Mouse (Mus musculus) intestine, embryonic 16.5 days (tissue): ENCODE data around the gene Gsta3. TPM values are rescaled to one million over a fixed set of nuclear protein-coding genes. Genes with fewer than 3 reads are reported as not detected.
"Not testable (repeated sequence)": the region's sequence is repeated elsewhere in the genome, so short reads cannot be mapped to it uniquely, and the experiment has no call there.

Experiments used
- ATAC-seq: fragments of 200-750 bp; cut with Nextera tagmentation; 2 replicates; pipeline ENCODE4 v1.8.0; 2017; ENCODE audit warnings: moderate TSS enrichment, moderate library complexity
- H3K27ac ChIP-seq: fragments of 300-500 bp; sonication (generic); 2 replicates; pipeline ENCODE4 v1.5.1; 2014; ENCODE audit warnings: mild to moderate bottlenecking, low read length
- H3K27me3 ChIP-seq: fragments of 300-500 bp; sonication (generic); replicated peaks from 2 replicates; pipeline ENCODE4 v1.6.1; 2014; ENCODE audit warnings: low read length, control low read depth, mixed read lengths; ENCODE audit not compliant: control insufficient read depth, insufficient read depth
- H3K36me3 ChIP-seq: fragments of 300-500 bp; sonication (generic); 2 replicates; pipeline ENCODE4 v1.6.1; 2014; ENCODE audit warnings: low read length, control low read depth; ENCODE audit not compliant: control insufficient read depth, insufficient read depth
- H3K4me1 ChIP-seq: fragments of 300-500 bp; sonication (generic); 2 replicates; pipeline ENCODE4 v1.6.1; 2014; ENCODE audit warnings: low read length, control low read depth, mixed read lengths; ENCODE audit not compliant: control insufficient read depth, insufficient read depth
- H3K4me2 ChIP-seq: fragments of 300-500 bp; sonication (generic); 2 replicates; pipeline ENCODE4 v1.6.1; 2014; ENCODE audit warnings: low read depth, low read length, control low read depth
- H3K4me3 ChIP-seq: fragments of 300-500 bp; sonication (generic); 2 replicates; pipeline ENCODE4 v1.5.1; 2014; ENCODE audit warnings: mild to moderate bottlenecking, low read length
- H3K9ac ChIP-seq: fragments of 300-500 bp; sonication (generic); 2 replicates; pipeline ENCODE4 v1.6.1; 2014; ENCODE audit warnings: low read depth, low read length
- H3K9me3 ChIP-seq: fragments of 300-500 bp; sonication (generic); 2 replicates; pipeline ENCODE4 v1.6.1; 2016; ENCODE audit warnings: low read length, control low read depth; ENCODE audit not compliant: control insufficient read depth
- WGBS: fragments of 180-500 bp; shearing (Covaris S2); extraction: QIAGEN DNeasy Blood & Tissue Kit; methylation state at CpG from one replicate; pipeline ENCODE4 v1.1.7; 2014; 5-methylcytosine and 5-hydroxymethylcytosine counted together
- polyA plus RNA-seq: library from polyadenylated mRNA; unstranded; fragments of >200 nt; fragmentation: Nextera tagmentation; extraction: Ambion mirVana; gene quantifications from 2 replicates; pipeline ENCODE4 v1.2.1, GENCODE M21; 2015

Gene Gsta3
- polyA plus RNA-seq, 1 experiment from 2014 or later, result 17.9 TPM

GRCm38 (mm10) chr1:21284644-21285043, 44.3 kb downstream of the Gsta3 start:
- not testable (repeated sequence) for H3K9ac ChIP-seq, H3K9me3 ChIP-seq, H3K27me3 ChIP-seq, ATAC-seq, H3K4me3 ChIP-seq, H3K4me2 ChIP-seq, H3K36me3 ChIP-seq, H3K4me1 ChIP-seq, H3K27ac ChIP-seq
- 84% methylated on average over 2 of the region's 2 CpGs for WGBS

- no peak for ATAC-seq
- Histone ChIP-seq H3K27ac (no peak overlapping the region), H3K9ac (no peak overlapping the region), H3K4me2 (no peak overlapping the region), H3K27me3 (no peaks in the 10 kb centered on the region), H3K36me3 (no peaks in the 10 kb centered on the region), H3K4me3 (no peak overlapping the region), H3K4me1 (no peaks in the 10 kb centered on the region), H3K9me3 (no peaks in the 10 kb centered on the region)
- 85% methylated on average over 4 of the region's 4 CpGs for WGBS
Measured at GRCm38 (mm10) chr1:21291394-21291793, 51.0 kb downstream of the Gsta3 start.

- H3K4me2 ChIP-seq, result no peak overlapping the region
- no peak overlapping the region for H3K27ac ChIP-seq
- H3K9ac ChIP-seq, result no peak overlapping the region
- H3K4me1 ChIP-seq, result no peaks in the 10 kb centered on the region
- H3K9me3 ChIP-seq, result no peaks in the 10 kb centered on the region
- 77% methylated on average over 1 of the region's 1 CpGs for WGBS
- H3K4me3 ChIP-seq, result no peak overlapping the region
- no peaks in the 10 kb centered on the region for H3K36me3 ChIP-seq
- ATAC-seq, result no peak
- H3K27me3 ChIP-seq, result no peaks in the 10 kb centered on the region
Measured at GRCm38 (mm10) chr1:21292590-21292989, 52.2 kb downstream of the Gsta3 start.

GRCm38 (mm10) chr1:21296169-21296568, 55.8 kb downstream of the Gsta3 start:
- Histone ChIP-seq H3K36me3 (no peaks in the 10 kb centered on the region), H3K27me3 (no peaks in the 10 kb centered on the region), H3K4me1 (no peaks in the 10 kb centered on the region), H3K4me3 (no peak overlapping the region), H3K9ac (no peak overlapping the region), H3K9me3 (no peaks in the 10 kb centered on the region), H3K27ac (no peak overlapping the region), H3K4me2 (no peak overlapping the region)
- ATAC-seq, result no peak
- 89% methylated on average over 1 of the region's 1 CpGs for WGBS

- Histone ChIP-seq H3K9me3 (no peaks in the 10 kb centered on the region), H3K4me3 (no peak overlapping the region), H3K27me3 (no peaks in the 10 kb centered on the region), H3K36me3 (no peaks in the 10 kb centered on the region), H3K4me2 (no peak overlapping the region), H3K4me1 (no peaks in the 10 kb centered on the region), H3K27ac (no peak overlapping the region), H3K9ac (no peak overlapping the region)
- WGBS, result 91% methylated on average over 4 of the region's 4 CpGs
- ATAC-seq, result no peak
Measured at GRCm38 (mm10) chr1:21298114-21298513, 57.7 kb downstream of the Gsta3 start.

- Histone ChIP-seq H3K4me3 (no peak overlapping the region), H3K36me3 (no peaks in the 10 kb centered on the region), H3K9ac (no peak overlapping the region), H3K4me1 (no peaks in the 10 kb centered on the region), H3K27me3 (no peaks in the 10 kb centered on the region), H3K27ac (no peak overlapping the region), H3K9me3 (no peaks in the 10 kb centered on the region), H3K4me2 (no peak overlapping the region)
- no peak for ATAC-seq
- WGBS, result 67% methylated on average over 3 of the region's 3 CpGs
Measured at GRCm38 (mm10) chr1:21299826-21300225, 59.4 kb downstream of the Gsta3 start.

GRCm38 (mm10) chr1:21301686-21302085, 61.3 kb downstream of the Gsta3 start:
- Histone ChIP-seq H3K9me3 (no peaks in the 10 kb centered on the region), H3K4me3 (no peak overlapping the region), H3K4me2 (no peak overlapping the region), H3K27me3 (no peaks in the 10 kb centered on the region), H3K9ac (no peak overlapping the region), H3K36me3 (no peaks in the 10 kb centered on the region), H3K4me1 (no peaks in the 10 kb centered on the region), H3K27ac (no peak overlapping the region)
- ATAC-seq, result no peak
- WGBS, result 81% methylated on average over 3 of the region's 3 CpGs

- ATAC-seq, result no peak
- Histone ChIP-seq H3K27me3 (no peaks in the 10 kb centered on the region), H3K9me3 (no peaks in the 10 kb centered on the region), H3K27ac (no peak overlapping the region), H3K4me3 (no peak overlapping the region), H3K4me2 (no peak overlapping the region), H3K36me3 (no peaks in the 10 kb centered on the region), H3K9ac (no peak overlapping the region), H3K4me1 (no peaks in the 10 kb centered on the region)
- 79% methylated on average over 3 of the region's 3 CpGs for WGBS
Measured at GRCm38 (mm10) chr1:21304174-21304573, 63.8 kb downstream of the Gsta3 start.

- Histone ChIP-seq H3K4me2 (no peak overlapping the region), H3K27me3 (no peaks in the 10 kb centered on the region), H3K27ac (no peak overlapping the region), H3K36me3 (no peaks in the 10 kb centered on the region), H3K9me3 (no peaks in the 10 kb centered on the region), H3K9ac (no peak overlapping the region), H3K4me3 (no peak overlapping the region), H3K4me1 (no peaks in the 10 kb centered on the region)
- 78% methylated on average over 4 of the region's 4 CpGs for WGBS
- ATAC-seq, result no peak
Measured at GRCm38 (mm10) chr1:21304646-21305045, 64.3 kb downstream of the Gsta3 start.

- Histone ChIP-seq H3K36me3 (no peaks in the 10 kb centered on the region), H3K4me2 (no peak overlapping the region)
- 91% methylated on average over 3 of the region's 3 CpGs for whole genome bisulfite sequencing
Measured at GRCm38 (mm10) chr1:21305443-21305842, 65.1 kb downstream of the Gsta3 start.

More at GRCm38 (mm10) chr1:21305443-21305842, 65.1 kb downstream of the Gsta3 start:
- no peaks in the 10 kb centered on the region for H3K4me1 ChIP-seq
- H3K9ac ChIP-seq, result no peak overlapping the region
- no peak overlapping the region for H3K27ac ChIP-seq
- H3K27me3 ChIP-seq, result no peaks in the 10 kb centered on the region
- no peak for ATAC-seq
- no peaks in the 10 kb centered on the region for H3K9me3 ChIP-seq
- no peak overlapping the region for H3K4me3 ChIP-seq
